Mouse (Mus musculus): ENCODE data around the gene Cox17. TPM values are rescaled to one million over a fixed set of nuclear protein-coding genes. Genes with fewer than 3 reads are reported as not detected.
A peak's percentile ranks its signal among the peaks of the same experiment; 100 is the strongest.

Gene Cox17
- total and polyA plus RNA-seq, 2 experiments from 2014 or later: 12.9 to 80.3 TPM

- H3K27me3 ChIP-seq (ENCODE audit: insufficient read depth, low read length): no peaks in the 10 kb centered on the region
- no peaks in the 10 kb centered on the region for H3K36me3 ChIP-seq (ENCODE audit: insufficient read depth)
- H3K9me3 ChIP-seq (ENCODE audit: low read length): no peaks in the 10 kb centered on the region
- H3K27ac ChIP-seq (ENCODE audit: low read depth, low read length): no peak overlapping the region
- no peak for DNase-seq
- H3K9ac ChIP-seq: no peak overlapping the region
- H3K4me3 ChIP-seq (ENCODE audit: low read depth, low read length): no peak overlapping the region
- WGBS: 85% methylated on average over 23 of the region's 23 CpGs
- no peak for TF ChIP-seq CTCF (IDR thresholded peaks at IDR 0.05; ENCODE audit: low read depth)
- ATAC-seq: no peak
- H3K4me2 ChIP-seq (ENCODE audit: low read depth): no peak overlapping the region
- no peaks in the 10 kb centered on the region for H3K4me1 ChIP-seq (ENCODE audit: insufficient read depth)
These were observed 45.5 kb downstream of the Cox17 start for GRCm38 (mm10) chr16:38392126-38392894.

GRCm38 (mm10) chr16:38394191-38394618, 47.4 kb downstream of the Cox17 start:
- H3K9ac ChIP-seq: no peak overlapping the region
- H3K27me3 ChIP-seq (ENCODE audit: insufficient read depth, low read length): no peaks in the 10 kb centered on the region
- DNase-seq (no peak), ATAC-seq (no peak)
- no peak for TF ChIP-seq CTCF (IDR thresholded peaks at IDR 0.05; ENCODE audit: low read depth)
- H3K4me2 ChIP-seq (ENCODE audit: low read depth): no peak overlapping the region
- no peaks in the 10 kb centered on the region for H3K36me3 ChIP-seq (ENCODE audit: insufficient read depth)
- H3K4me3 ChIP-seq (ENCODE audit: low read depth, low read length): no peak overlapping the region
- H3K27ac ChIP-seq (ENCODE audit: low read depth, low read length): no peak overlapping the region
- WGBS: 84% methylated on average over 8 of the region's 8 CpGs
- H3K4me1 ChIP-seq (ENCODE audit: insufficient read depth): no peaks in the 10 kb centered on the region
- H3K9me3 ChIP-seq (ENCODE audit: low read length): no peaks in the 10 kb centered on the region

- peaks cover 10% of the 10 kb centered on the region for H3K4me1 ChIP-seq (ENCODE audit: insufficient read depth)
- no peak for ATAC-seq
- 72% methylated on average over 6 of the region's 6 CpGs for WGBS
- H3K27ac ChIP-seq (ENCODE audit: low read depth, low read length): no peak overlapping the region
- H3K4me3 ChIP-seq (ENCODE audit: low read depth, low read length): no peak overlapping the region
- no peak for DNase-seq
- no peak overlapping the region for H3K9ac ChIP-seq
- no peak overlapping the region for H3K4me2 ChIP-seq (ENCODE audit: low read depth)
- no peaks in the 10 kb centered on the region for H3K9me3 ChIP-seq (ENCODE audit: low read length)
- H3K27me3 ChIP-seq (ENCODE audit: insufficient read depth, low read length): no peaks in the 10 kb centered on the region
- TF ChIP-seq CTCF (IDR thresholded peaks at IDR 0.05; ENCODE audit: low read depth): no peak
- H3K36me3 ChIP-seq (ENCODE audit: insufficient read depth): no peaks in the 10 kb centered on the region
These were observed 48.4 kb downstream of the Cox17 start for GRCm38 (mm10) chr16:38395060-38395730.

- DNase-seq (peak; percentile 14), ATAC-seq (no peak)
- Histone ChIP-seq H3K9me3 (ENCODE audit: low read length) (no peaks in the 10 kb centered on the region), H3K36me3 (ENCODE audit: insufficient read depth) (no peaks in the 10 kb centered on the region), H3K4me3 (ENCODE audit: low read depth, low read length) (no peak overlapping the region), H3K27ac (ENCODE audit: low read depth, low read length) (no peak overlapping the region), H3K9ac (no peak overlapping the region), H3K4me2 (ENCODE audit: low read depth) (no peak overlapping the region), H3K4me1 (ENCODE audit: insufficient read depth) (peaks cover 11% of the 10 kb centered on the region), H3K27me3 (ENCODE audit: insufficient read depth, low read length) (no peaks in the 10 kb centered on the region)
- WGBS: 54% methylated on average over 13 of the region's 13 CpGs
- TF ChIP-seq CTCF (IDR thresholded peaks at IDR 0.05; ENCODE audit: low read depth): no peak
These were observed 49.4 kb downstream of the Cox17 start for GRCm38 (mm10) chr16:38396155-38396554.

- TF ChIP-seq CTCF (IDR thresholded peaks at IDR 0.05; ENCODE audit: low read depth): no peak
- H3K4me3 ChIP-seq (ENCODE audit: low read depth, low read length): no peak overlapping the region
- WGBS: 90% methylated on average over 6 of the region's 6 CpGs
- H3K9ac ChIP-seq: no peak overlapping the region
- no peaks in the 10 kb centered on the region for H3K27me3 ChIP-seq (ENCODE audit: insufficient read depth, low read length)
- ATAC-seq (no peak), DNase-seq (no peak)
- no peaks in the 10 kb centered on the region for H3K36me3 ChIP-seq (ENCODE audit: insufficient read depth)
- no peak overlapping the region for H3K27ac ChIP-seq (ENCODE audit: low read depth, low read length)
- peaks cover 11% of the 10 kb centered on the region for H3K4me1 ChIP-seq (ENCODE audit: insufficient read depth)
- no peaks in the 10 kb centered on the region for H3K9me3 ChIP-seq (ENCODE audit: low read length)
- no peak overlapping the region for H3K4me2 ChIP-seq (ENCODE audit: low read depth)
These were observed 51.5 kb downstream of the Cox17 start for GRCm38 (mm10) chr16:38398266-38398665.

- ATAC-seq (no peak), DNase-seq (no peak)
- Histone ChIP-seq H3K36me3 (ENCODE audit: insufficient read depth) (no peaks in the 10 kb centered on the region), H3K27me3 (ENCODE audit: insufficient read depth, low read length) (no peaks in the 10 kb centered on the region), H3K27ac (ENCODE audit: low read depth, low read length) (peak overlapping the region; percentile 69; the same call in 1 of the 2 replicates), H3K9me3 (ENCODE audit: low read length) (no peaks in the 10 kb centered on the region), H3K4me3 (ENCODE audit: low read depth, low read length) (no peak overlapping the region), H3K4me2 (ENCODE audit: low read depth) (peak overlapping the region; percentile 62), H3K4me1 (ENCODE audit: insufficient read depth) (peaks cover 11% of the 10 kb centered on the region), H3K9ac (peak overlapping the region; percentile 51; the same call in 1 of the 2 replicates)
- WGBS: 80% methylated on average over 3 of the region's 3 CpGs
- TF ChIP-seq CTCF (IDR thresholded peaks at IDR 0.05; ENCODE audit: low read depth): no peak
These were observed 52.3 kb downstream of the Cox17 start for GRCm38 (mm10) chr16:38399076-38399475.
